Mouse (Mus musculus) kidney, embryonic 14.5 days (tissue): ENCODE measurements around the gene Prkch. TPM values are rescaled to one million over a fixed set of nuclear protein-coding genes. Genes with fewer than 3 reads are reported as not detected.

Experiments used
- ATAC-seq: fragments of 200-750 bp; cut with Nextera tagmentation; 2 replicates; pipeline ENCODE4 v1.8.0; 2017; ENCODE audit warnings: moderate number of reproducible peaks, mild to moderate bottlenecking, moderate TSS enrichment, moderate library complexity; ENCODE audit not compliant: low FRiP score, low TSS enrichment
- H3K27ac ChIP-seq: fragments of 300-500 bp; sonication (generic); 2 replicates; pipeline ENCODE4 v1.5.1; 2014; ENCODE audit warnings: low read depth, mild to moderate bottlenecking, low read length, moderate library complexity, mixed read lengths
- H3K27me3 ChIP-seq: fragments of 300-500 bp; sonication (generic); 2 replicates; pipeline ENCODE4 v1.6.1; 2014; ENCODE audit warnings: mild to moderate bottlenecking, low read length; ENCODE audit not compliant: control insufficient read depth, insufficient read depth
- H3K36me3 ChIP-seq: fragments of 300-500 bp; sonication (generic); 2 replicates; pipeline ENCODE4 v1.6.1; 2014; ENCODE audit warnings: low read length, mixed read lengths; ENCODE audit not compliant: control insufficient read depth, insufficient read depth
- H3K4me1 ChIP-seq: fragments of 300-500 bp; sonication (generic); 2 replicates; pipeline ENCODE4 v1.6.1; 2014; ENCODE audit warnings: low read length, mixed read lengths; ENCODE audit not compliant: control insufficient read depth, insufficient read depth
- H3K4me2 ChIP-seq: fragments of 300-500 bp; sonication (generic); replicated peaks from 2 replicates; pipeline ENCODE4 v1.6.1; 2014; ENCODE audit warnings: low read depth, mild to moderate bottlenecking, low read length
- H3K4me3 ChIP-seq: fragments of 300-500 bp; sonication (generic); 2 replicates; pipeline ENCODE4 v1.5.1; 2014; ENCODE audit warnings: mild to moderate bottlenecking, low read length
- H3K9ac ChIP-seq: fragments of 300-500 bp; sonication (generic); 2 replicates; pipeline ENCODE4 v1.6.1; 2014; ENCODE audit warnings: low read depth, mild to moderate bottlenecking, low read length, moderate library complexity
- H3K9me3 ChIP-seq: fragments of 300-500 bp; sonication (generic); 2 replicates; pipeline ENCODE4 v1.6.1; 2016; ENCODE audit warnings: low read length; ENCODE audit not compliant: control insufficient read depth
- WGBS: fragments of 180-500 bp; shearing (Covaris S2); extraction: QIAGEN DNeasy Blood & Tissue Kit; methylation state at CpG from one replicate; pipeline ENCODE4 v1.1.7; 2014; 5-methylcytosine and 5-hydroxymethylcytosine counted together
- polyA plus RNA-seq: library from polyadenylated mRNA; unstranded; fragments of >200 nt; fragmentation: Nextera tagmentation; extraction: Ambion mirVana; gene quantifications from 2 replicates; pipeline ENCODE4 v1.2.1, GENCODE M21; 2014

The Prkch gene
- polyA plus RNA-seq, 1 experiment from 2014 or later = 13.2 TPM

- Histone ChIP-seq H3K27me3 (no peaks in the 10 kb centered on the region), H3K4me2 (no peak overlapping the region), H3K4me1 (peaks cover 3% of the 10 kb centered on the region; the same call in 1 of the 2 replicates), H3K27ac (no peak overlapping the region), H3K4me3 (no peak overlapping the region), H3K9ac (no peak overlapping the region), H3K9me3 (no peaks in the 10 kb centered on the region), H3K36me3 (no peaks in the 10 kb centered on the region)
- no peak for ATAC-seq
- 80% methylated on average over 5 of the region's 5 CpGs for WGBS
These were observed 184.2 kb downstream of the Prkch start for GRCm38 (mm10) chr12:73768788-73769187.

- WGBS = 77% methylated on average over 6 of the region's 6 CpGs
- Histone ChIP-seq H3K27ac (no peak overlapping the region), H3K4me2 (no peak overlapping the region), H3K4me1 (peaks cover 1% of the 10 kb centered on the region; the same call in 1 of the 2 replicates), H3K27me3 (no peaks in the 10 kb centered on the region), H3K9me3 (no peaks in the 10 kb centered on the region), H3K4me3 (no peak overlapping the region), H3K9ac (no peak overlapping the region), H3K36me3 (no peaks in the 10 kb centered on the region)
- no peak for ATAC-seq
These were observed 184.9 kb downstream of the Prkch start for GRCm38 (mm10) chr12:73769536-73769935.

- no peak overlapping the region for H3K4me3 ChIP-seq
- H3K27ac ChIP-seq = no peak overlapping the region
- H3K4me2 ChIP-seq = no peak overlapping the region
- ATAC-seq = no peak
- no peaks in the 10 kb centered on the region for H3K36me3 ChIP-seq
- WGBS = 100% methylated on average over 1 of the region's 1 CpGs
- no peaks in the 10 kb centered on the region for H3K27me3 ChIP-seq
- H3K9ac ChIP-seq = no peak overlapping the region
- H3K4me1 ChIP-seq = no peaks in the 10 kb centered on the region
- H3K9me3 ChIP-seq = no peaks in the 10 kb centered on the region
These were observed 186.2 kb downstream of the Prkch start for GRCm38 (mm10) chr12:73770771-73771170.

GRCm38 (mm10) chr12:73774793-73775385 is 190.3 kb downstream of the Prkch start:
- no peak overlapping the region for H3K27ac ChIP-seq
- H3K4me2 ChIP-seq = no peak overlapping the region
- H3K27me3 ChIP-seq = no peaks in the 10 kb centered on the region
- no peak for ATAC-seq
- no peak overlapping the region for H3K4me3 ChIP-seq
- no peaks in the 10 kb centered on the region for H3K36me3 ChIP-seq
- WGBS = 80% methylated on average over 7 of the region's 7 CpGs
- H3K9ac ChIP-seq = no peak overlapping the region
- H3K9me3 ChIP-seq = no peaks in the 10 kb centered on the region
- H3K4me1 ChIP-seq = no peaks in the 10 kb centered on the region

- no peak overlapping the region for H3K27ac ChIP-seq
- H3K4me3 ChIP-seq = no peak overlapping the region
- H3K9ac ChIP-seq = no peak overlapping the region
- H3K4me1 ChIP-seq = no peaks in the 10 kb centered on the region
- WGBS = 86% methylated on average over 6 of the region's 6 CpGs
- no peak for ATAC-seq
- H3K9me3 ChIP-seq = no peaks in the 10 kb centered on the region
- H3K36me3 ChIP-seq = no peaks in the 10 kb centered on the region
- H3K27me3 ChIP-seq = no peaks in the 10 kb centered on the region
- no peak overlapping the region for H3K4me2 ChIP-seq
These were observed 191.9 kb downstream of the Prkch start for GRCm38 (mm10) chr12:73776401-73776945.

- WGBS = 93% methylated on average over 11 of the region's 11 CpGs
- Histone ChIP-seq H3K9ac (no peak overlapping the region), H3K4me2 (no peak overlapping the region), H3K9me3 (no peaks in the 10 kb centered on the region), H3K36me3 (no peaks in the 10 kb centered on the region), H3K4me3 (no peak overlapping the region), H3K27ac (no peak overlapping the region), H3K27me3 (no peaks in the 10 kb centered on the region), H3K4me1 (no peaks in the 10 kb centered on the region)
- no peak for ATAC-seq
These were observed 193.1 kb downstream of the Prkch start for GRCm38 (mm10) chr12:73777673-73778072.

GRCm38 (mm10) chr12:73779332-73780231 is 195.0 kb downstream of the Prkch start:
- Histone ChIP-seq H3K4me3 (no peak overlapping the region), H3K4me2 (no peak overlapping the region), H3K4me1 (no peaks in the 10 kb centered on the region), H3K9me3 (no peaks in the 10 kb centered on the region), H3K27ac (no peak overlapping the region), H3K36me3 (no peaks in the 10 kb centered on the region), H3K9ac (no peak overlapping the region), H3K27me3 (no peaks in the 10 kb centered on the region)
- no peak for ATAC-seq
- whole genome bisulfite sequencing = 40% methylated on average over 13 of the region's 13 CpGs

GRCm38 (mm10) chr12:73781425-73782032 is 196.9 kb downstream of the Prkch start:
- no peak overlapping the region for H3K9ac ChIP-seq
- no peaks in the 10 kb centered on the region for H3K9me3 ChIP-seq
- no peak for ATAC-seq
- 89% methylated on average over 6 of the region's 6 CpGs for WGBS
- no peak overlapping the region for H3K4me2 ChIP-seq
- H3K27me3 ChIP-seq = no peaks in the 10 kb centered on the region
- H3K36me3 ChIP-seq = no peaks in the 10 kb centered on the region
- no peaks in the 10 kb centered on the region for H3K4me1 ChIP-seq
- H3K27ac ChIP-seq = no peak overlapping the region
- no peak overlapping the region for H3K4me3 ChIP-seq
